Mouse (Mus musculus) right cerebral cortex, postnatal 25 days (tissue): ENCODE data around the gene Fam89a.

ENCODE experiments used
- DNase-seq: peaks from one replicate; pipeline ENCODE4 v3.0.0; 2022

Gene Fam89a

DNA sequence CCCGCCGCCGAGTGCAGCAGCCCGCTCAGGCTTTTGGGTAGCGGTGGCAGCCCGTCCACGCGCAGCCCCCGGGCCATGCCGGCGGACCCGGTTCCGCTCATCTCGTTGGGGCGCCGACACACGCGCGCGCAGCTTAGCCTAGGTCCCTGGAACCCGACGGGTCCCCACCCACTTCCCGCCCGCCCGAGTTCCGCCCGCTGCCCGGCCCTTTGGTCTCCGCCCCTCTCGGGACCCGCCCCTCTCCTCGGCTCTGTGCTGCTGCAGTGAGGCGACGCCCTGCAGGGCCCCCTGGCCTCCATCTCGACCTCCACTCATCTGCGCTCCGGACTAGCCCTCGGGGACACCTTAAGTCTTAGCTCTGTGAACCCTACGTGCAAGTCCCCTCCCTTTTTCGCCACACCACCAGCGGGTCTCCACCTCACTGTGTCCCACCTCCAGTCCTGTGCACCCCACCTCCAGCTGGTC, at the start of gene Fam89a:
Gene Fam89a (minus strand): TSS at position 124 of the 465 bp plus-strand sequence.
- no peak for DNase-seq

DNA sequence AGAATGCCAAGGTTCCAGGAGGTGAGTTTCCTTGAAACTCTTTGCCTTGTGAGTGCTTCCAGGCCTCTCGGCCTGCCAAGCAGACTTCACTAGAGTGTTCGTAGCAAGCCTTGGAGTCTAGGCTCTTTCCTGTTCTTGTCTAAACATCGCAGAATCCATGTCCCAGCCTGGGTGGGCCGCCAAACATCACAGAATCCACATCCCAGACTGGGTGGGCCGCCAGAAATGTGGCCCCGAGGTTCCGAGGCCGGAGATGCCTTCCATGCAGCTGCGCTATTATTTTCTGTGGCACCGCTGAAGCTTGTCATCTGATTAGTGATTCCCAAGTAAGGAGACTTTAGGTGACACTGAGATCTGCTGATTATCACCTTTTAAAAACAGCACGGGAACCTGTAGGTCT, 48.9 kb upstream of the Fam89a start:
- no peak for DNase-seq

DNA sequence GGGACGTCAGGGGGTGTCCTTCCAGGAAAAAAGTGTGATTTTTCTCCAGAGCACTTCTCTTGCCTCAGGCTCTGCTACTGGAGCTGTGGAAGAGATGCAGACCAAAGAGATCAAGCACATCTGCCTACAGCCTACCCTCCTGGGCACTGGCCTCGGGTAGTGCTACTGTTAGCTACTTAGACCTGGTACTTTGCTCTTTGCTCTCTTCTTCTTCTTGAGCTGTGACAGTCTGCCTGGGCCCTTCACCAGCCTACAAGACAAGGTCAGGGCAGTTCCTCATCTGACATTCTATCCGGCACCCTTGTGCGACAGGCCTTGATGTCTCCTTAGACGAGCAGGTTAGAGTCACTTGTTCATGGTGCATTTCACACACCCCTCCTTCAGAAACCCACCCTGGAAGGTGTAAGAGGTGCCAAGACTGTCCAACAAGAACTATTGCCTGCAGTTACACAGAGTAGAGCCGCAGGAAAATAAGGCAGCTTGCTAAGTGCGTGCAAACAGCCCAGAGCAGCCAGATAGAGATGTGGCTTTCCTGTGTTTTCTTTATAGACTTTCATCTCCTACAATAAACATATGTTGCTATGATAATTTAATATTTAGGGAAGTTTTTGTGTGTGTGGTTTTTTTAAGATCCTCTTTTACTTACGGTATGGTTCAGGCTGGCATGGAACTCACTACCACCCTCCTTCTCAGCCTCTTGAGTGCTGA, 44.3 kb upstream of the Fam89a start:
- no peak for DNase-seq

DNA sequence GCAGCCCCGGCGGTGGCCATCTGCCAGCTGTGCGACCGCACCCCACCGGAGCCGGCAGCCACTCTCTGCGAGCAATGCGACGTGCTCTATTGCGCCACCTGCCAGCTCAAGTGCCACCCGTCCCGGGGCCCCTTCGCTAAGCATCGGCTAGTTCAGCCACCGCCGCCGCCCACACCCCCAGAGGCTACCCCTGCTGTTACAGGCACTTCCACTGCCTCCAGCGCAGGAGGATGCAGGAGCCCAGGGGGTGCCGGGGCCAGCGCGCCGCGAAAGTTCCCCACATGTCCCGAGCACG, 42.8 kb upstream of the Fam89a start:
- peak; percentile 87 for DNase-seq

DNA sequence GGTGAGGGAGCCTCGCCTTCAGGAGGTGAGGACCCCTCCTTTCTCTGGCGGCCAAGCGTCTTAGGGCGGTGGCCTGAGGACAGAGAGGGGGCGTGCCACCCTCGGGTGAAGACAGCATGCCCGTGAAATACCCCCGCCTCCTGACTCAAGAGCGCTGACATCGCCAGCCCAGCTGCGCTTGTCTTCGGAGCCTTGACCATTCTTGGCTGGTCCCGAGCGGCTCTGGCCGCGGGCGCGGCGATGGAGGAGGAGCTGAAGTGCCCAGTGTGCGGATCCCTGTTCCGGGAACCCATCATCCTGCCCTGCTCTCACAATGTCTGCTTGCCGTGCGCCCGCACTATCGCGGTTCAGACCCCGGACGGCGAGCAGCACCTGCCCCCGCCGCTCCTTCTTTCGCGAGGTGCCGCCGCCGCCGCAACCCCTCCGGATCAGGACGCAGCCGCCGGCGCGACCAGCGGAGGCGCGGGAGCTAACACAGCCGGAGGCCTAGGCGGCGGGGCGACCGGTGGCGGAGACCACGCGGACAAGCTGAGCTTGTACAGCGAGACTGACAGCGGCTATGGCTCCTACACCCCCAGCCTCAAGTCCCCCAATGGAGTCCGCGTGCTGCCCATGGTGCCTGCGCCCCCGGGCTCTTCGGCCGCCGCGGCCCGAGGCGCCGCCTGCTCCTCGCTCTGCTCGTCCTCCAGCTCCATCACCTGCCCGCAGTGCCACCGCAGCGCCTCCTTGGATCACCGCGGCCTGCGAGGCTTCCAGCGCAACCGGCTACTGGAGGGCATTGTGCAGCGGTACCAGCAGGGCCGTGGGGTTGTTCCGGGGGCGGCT, 42.2 kb upstream of the Fam89a start:
- peak; percentile 56 for DNase-seq

GRCm38 (mm10) chr8:124793172-124793651, 41.6 kb upstream of the Fam89a start:
- peak; percentile 67 for DNase-seq

DNA sequence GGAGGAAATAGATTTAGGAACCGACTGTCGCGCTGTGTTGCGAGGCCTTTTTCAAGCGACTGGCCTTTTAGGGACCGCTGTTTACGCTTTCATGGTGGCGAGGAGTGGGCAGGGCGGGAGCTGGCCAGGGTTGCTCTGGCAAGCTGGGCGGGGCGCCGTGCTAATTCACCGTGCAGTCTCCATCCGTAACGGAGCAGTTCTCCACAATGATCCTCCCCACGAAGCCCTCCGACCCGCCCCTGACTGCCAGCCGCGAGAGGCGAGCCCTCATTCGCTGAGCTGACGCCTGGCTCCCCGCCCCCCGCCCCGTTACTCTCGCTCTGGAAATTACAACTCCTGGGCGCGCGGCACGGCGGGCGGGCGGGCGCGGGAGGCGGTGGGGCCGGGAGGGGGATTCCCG, 41.1 kb upstream of the Fam89a start, which contains the start of gene Trim67:
Gene Trim67 (plus strand): TSS at position 385 of the 400 bp plus-strand sequence.
- peak; percentile 52 for DNase-seq

DNA sequence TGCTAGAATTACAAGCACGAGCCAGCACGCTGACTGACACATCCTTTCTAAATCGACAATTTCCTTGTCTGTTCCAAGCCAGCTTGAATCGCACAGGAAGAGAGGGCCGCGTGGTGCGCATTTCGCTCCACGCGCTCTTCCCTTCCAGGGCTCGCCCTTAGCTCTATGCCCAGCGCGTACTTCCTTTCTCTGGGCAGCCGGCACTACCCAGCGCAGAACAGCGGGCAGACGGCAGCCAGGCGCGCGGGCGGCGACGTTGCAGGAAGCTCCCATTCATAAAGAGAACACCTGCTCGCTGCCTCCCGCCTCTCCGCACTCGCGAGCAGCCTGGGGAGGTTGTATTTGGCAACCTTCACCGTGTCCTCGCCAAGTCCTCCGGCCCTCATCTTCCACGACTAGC, 40.6 kb upstream of the Fam89a start:
- peak; percentile 71 for DNase-seq

DNA sequence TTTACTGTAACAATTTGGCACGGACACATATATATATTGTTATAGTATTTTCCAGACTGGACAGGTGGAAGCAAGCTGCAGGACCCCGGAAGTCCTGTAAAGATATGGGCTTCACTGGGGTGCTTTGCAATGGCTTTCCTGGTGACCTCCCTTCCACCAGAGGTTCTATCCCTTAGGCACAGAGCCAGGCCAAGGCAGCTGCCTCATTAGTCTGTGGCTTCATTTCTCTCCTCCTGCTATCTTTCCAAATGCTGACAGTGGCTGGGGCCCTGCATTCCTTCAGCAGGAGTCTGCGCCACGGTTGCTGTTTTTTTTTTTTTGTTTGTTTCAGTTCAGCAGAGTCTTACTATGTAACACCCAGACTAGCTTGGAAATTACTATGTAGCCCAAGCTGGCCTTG, 40.1 kb upstream of the Fam89a start:
- DNase-seq, result no peak

DNA sequence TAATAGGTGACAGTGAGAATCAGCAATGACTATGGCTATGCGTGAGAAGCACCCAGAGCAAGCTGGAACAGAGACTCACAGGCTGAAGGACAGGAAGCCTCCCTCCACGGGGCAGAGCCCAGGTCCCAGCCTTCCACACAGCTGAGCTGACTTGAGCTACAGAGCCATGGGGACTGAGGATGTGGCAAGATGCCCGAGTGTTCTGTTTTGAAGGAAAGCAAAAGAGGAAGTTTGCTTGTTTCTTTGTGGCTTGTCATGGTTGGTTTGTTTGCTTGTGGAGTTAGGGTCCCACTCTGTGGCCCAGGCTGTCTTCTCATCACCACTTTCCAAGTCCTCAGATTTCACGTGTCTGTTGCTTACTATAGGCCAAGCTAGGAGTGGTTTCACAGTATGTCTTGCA, 39.0 kb upstream of the Fam89a start:
- DNase-seq, result no peak

DNA sequence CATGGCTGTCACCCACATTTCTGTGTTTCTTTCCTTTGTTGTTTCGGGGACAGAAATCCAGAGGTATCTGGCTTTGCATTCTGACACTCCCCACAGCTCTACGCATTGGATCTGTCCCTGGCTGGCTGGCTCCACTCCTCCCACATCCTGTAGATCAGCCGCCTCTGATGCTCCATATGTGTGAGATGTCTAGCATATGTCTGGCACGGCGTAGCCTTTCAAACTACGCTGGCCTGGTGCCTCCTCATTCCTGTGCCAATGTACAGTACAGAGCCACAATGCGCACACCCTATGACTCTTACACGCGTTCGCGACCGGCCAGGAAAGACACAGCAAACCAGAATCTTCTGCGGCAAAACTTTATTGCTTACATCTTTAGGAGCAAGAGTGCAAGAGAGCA, 33.0 kb upstream of the Fam89a start:
- peak; percentile 64 for DNase-seq

DNA sequence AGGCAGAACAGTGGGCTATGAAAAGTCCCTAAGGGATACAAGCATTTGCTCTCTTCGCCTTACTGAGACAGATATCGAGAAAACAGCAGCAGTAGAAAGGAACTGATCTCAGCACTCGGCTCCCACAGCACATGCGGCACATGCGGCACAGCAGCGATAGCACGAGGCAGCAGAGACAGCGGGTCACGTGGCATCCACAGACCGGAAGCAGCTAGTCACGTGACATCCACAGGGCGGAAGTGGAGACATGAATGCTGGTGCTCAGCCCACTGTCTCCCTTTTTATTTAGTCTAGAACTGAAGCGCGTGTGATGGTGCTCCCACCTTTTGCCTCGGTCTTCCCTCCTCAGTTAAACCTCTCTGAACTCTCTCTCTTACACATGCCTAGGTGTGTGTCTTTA, 31.6 kb upstream of the Fam89a start:
- DNase-seq, result no peak

DNA sequence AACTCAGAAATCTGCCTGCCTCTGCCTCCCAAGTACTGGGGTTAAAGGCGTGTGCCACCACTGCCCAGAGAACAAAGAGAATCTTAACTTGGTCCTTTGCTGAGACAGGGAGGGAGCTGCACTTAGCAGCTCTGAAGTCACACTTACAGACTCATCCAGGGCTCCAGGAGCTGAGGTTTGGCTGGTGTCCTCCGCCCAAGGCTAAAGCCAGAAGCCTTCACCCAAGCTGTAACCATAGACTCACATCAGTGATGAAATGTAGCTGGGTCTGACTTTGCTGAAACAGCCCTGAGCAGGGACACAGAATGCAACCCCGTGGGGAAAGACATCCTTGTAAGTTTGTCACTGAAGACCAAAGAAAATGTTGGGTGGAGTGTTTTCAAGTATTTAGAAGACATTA, 30.8 kb upstream of the Fam89a start:
- DNase-seq, result no peak

DNA sequence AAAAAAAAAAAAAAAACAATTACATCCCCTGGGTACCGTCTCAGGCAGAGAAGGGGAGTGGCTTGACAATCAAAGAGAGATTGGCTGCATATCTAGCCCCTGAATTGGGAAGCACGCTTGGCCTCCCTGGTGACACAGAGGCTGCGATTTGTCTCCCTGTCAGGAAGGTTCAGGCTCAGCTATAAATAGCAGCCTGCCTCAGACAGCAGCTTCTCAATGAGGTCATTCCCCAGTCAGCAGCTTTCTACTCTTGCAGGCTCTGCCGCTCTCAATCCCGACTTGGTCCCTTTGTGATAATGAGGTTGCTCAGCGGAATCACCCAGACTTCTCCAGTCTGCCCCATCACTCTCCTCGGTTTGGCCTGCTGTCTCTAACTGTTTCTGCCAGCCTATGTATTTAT, 28.6 kb upstream of the Fam89a start:
- no peak for DNase-seq

GRCm38 (mm10) chr8:124775695-124776094, 24.1 kb upstream of the Fam89a start:
- peak; percentile 61 for DNase-seq

DNA sequence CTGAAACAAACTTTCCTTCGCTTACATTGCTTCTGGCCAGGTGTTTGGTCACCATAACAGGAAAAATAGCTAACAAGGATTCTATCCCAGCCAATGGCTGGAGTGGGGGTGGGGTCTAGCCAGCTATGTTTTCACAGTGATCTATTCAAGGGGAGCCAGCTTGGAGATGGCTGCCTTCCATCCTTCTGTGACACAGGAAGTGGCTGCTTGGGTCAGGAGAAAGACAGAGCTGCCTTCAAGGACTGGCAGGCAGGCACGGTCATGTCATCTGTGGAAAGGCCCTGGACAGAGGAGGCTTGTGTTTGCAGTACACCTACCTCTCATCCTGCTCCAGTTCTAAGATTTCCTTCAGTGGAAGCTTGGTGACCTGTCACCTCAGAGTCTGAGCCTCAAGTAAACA, 20.8 kb upstream of the Fam89a start:
- DNase-seq, result no peak

DNA sequence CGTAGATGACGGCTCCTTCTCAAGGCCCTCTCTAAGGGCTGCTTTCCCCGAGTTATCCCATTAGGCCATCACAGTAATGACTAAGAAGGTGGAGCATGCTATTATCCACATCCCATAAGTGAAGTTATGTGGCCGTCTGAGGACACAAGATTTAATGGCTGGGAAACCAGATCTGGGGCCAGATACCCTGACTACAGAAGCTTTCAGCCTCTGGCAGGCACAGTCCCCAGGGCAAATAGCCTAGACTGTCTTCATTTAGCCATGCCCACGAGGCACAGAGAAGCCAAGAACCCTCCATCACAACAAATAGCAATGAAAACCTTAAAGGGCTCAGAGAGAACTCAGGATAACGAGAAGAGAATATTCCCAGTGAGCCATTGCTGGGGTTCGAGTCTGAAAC, 11.4 kb upstream of the Fam89a start:
- no peak for DNase-seq

DNA sequence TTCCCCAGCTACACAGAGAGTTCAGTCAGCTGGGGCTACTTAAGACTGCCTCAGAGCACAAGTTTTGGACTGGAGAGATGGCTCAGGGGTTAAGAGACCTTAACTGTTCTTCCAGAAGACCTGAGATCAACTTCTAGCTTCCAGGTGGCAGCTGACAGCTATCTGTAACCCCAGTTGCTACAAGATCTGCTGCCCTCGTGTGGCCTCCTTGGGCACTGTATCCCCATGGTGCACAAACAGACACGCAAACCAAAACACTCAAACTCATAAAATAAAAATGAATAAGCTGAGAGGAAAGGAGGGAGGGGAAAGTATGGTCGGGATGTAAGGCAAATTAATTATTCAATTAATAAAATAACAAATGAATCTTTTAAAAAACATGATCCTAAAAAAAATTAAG, 6.9 kb upstream of the Fam89a start:
- no peak for DNase-seq

- no peak for DNase-seq
These were observed 5.0 kb upstream of the Fam89a start for GRCm38 (mm10) chr8:124756601-124757000.

DNA sequence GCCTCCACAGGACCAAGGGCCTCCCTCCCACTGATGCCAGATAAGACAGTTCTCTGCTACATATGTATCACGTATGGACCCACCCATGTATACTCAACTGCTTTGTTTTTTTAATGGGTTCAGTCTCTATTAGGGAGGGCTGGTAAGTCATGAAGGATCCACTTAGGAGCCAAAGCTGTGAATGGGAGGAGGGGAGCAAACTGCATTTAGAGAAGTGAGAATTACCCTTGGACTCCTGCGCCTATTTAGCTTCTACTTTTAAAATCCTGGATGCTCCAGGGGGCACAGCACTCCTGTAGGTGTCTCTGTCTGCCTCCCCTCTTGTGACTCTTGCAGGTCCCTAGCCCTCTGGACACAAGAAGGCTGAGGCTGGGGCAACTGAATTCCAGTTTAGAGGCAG, 4.5 kb upstream of the Fam89a start:
- no peak for DNase-seq

DNA sequence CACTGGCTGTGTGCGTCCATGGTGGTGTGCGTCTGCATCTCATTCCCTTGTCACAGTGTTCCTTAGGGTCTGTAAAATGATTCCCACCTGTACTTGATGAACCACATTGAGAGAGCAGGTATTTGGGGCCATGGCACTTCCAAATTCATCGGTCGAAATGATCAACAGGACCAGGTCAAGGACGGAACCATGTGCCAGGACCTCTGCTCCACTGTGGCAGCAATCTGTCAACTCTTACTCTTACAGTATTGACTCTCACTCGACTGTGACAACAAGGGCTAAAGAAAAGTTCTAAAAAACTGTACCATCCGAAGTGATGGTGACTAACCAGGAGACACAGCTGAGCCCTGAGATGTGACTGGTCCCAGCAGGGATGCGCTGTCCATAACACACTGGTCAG, 3.8 kb upstream of the Fam89a start:
- DNase-seq, result no peak

GRCm38 (mm10) chr8:124754792-124755190, 3.2 kb upstream of the Fam89a start:
- no peak for DNase-seq

DNA sequence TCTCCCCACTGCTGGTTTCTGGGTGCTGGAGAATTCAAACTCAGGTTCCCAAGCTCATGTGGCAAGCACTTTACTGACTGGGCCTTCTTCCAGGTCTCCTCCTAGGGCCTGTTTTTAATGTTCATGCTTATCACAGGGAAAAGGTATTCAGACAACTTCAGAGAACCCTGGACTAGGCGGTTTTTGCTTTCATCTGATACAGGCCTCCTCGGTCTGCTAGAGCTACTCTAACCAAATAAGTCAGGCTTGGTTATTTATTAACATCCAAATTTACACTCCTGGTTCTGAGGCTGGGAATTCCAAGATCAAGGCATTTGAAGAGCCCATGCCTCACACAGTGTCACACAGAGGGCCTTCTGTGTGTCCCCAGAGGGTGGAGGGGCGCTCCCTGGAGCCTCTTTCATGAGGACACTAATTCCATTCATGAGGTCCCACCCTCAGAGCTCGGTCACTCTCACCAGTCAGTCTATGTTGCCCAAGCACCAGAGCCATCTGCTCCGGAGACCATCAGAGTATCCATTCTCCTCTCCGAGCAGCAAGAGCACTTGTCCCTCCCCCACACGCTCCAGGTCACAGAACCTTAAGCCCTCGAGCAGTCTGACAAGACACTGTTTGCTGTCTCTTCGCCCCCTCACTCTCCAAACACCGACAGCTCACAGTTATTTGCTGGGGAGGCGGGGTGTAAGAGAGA, 2.6 kb upstream of the Fam89a start:
- no peak for DNase-seq
